Mouse (Mus musculus): ENCODE measurements around the gene Mtif2.

Mtif2 gene

GRCm38 (mm10) chr11:29549425-29549778 is 23.2 kb downstream of the Mtif2 start:
- DNase-seq (ENCODE audit: low read depth): peak; percentile 86

- DNase-seq (ENCODE audit: low read depth): no peak
These were observed 34.2 kb downstream of the Mtif2 start for GRCm38 (mm10) chr11:29560452-29560851.

GRCm38 (mm10) chr11:29560990-29561389 is 34.8 kb downstream of the Mtif2 start:
- peak; percentile 34 for DNase-seq (ENCODE audit: low read depth)

- DNase-seq (ENCODE audit: low read depth): no peak
These were observed 37.2 kb downstream of the Mtif2 start for GRCm38 (mm10) chr11:29563406-29563805.

- DNase-seq (ENCODE audit: low read depth): peak; percentile 83
These were observed 45.3 kb downstream of the Mtif2 start for GRCm38 (mm10) chr11:29571536-29571935.

- no peak for DNase-seq (ENCODE audit: low read depth)
These were observed 46.4 kb downstream of the Mtif2 start for GRCm38 (mm10) chr11:29572656-29573055.

- DNase-seq (ENCODE audit: low read depth): peak; percentile 41
These were observed 53.4 kb downstream of the Mtif2 start for GRCm38 (mm10) chr11:29579610-29580009.
